Mouse (Mus musculus) heart, embryonic 14.5 days (tissue): ENCODE measurements around the gene Adgrg6. TPM values are rescaled to one million over a fixed set of nuclear protein-coding genes. Genes with fewer than 3 reads are reported as not detected.

Source experiments
- ATAC-seq: fragments of 200-750 bp; cut with Nextera tagmentation; 2 replicates; pipeline ENCODE4 v1.8.0; 2017; ENCODE audit warnings: low read depth, moderate TSS enrichment; ENCODE audit not compliant: insufficient number of reproducible peaks, insufficient read depth, low FRiP score
- H3K27ac ChIP-seq, 2 experiments: fragments of 200-500 bp in 1 of 2; fragments of 300-500 bp in 1 of 2; sonication (generic) in 1 of 2; replicated peaks in 1 of 2; 2 replicates each; pipeline ENCODE4 v1.5.1; 2012 to 2014; ENCODE audit warnings: low read depth in 2 of 2, low read length in 2 of 2, control low read depth in 1 of 2, mild to moderate bottlenecking in 1 of 2, mixed read lengths in 1 of 2; ENCODE audit not compliant: control insufficient read depth in 1 of 2, insufficient read depth in 1 of 2
- H3K27me3 ChIP-seq: fragments of 300-500 bp; sonication (generic); 2 replicates; pipeline ENCODE4 v1.6.1; 2014; ENCODE audit warnings: mild to moderate bottlenecking, low read length, control low read depth; ENCODE audit not compliant: control insufficient read depth, insufficient read depth
- H3K36me3 ChIP-seq: fragments of 300-500 bp; sonication (generic); 2 replicates; pipeline ENCODE4 v1.6.1; 2014; ENCODE audit warnings: mild to moderate bottlenecking, control low read depth, low read length, mixed read lengths; ENCODE audit not compliant: control insufficient read depth, insufficient read depth
- H3K4me1 ChIP-seq, 2 experiments: fragments of 200-500 bp in 1 of 2; fragments of 300-500 bp in 1 of 2; sonication (generic) in 1 of 2; 2 replicates each; pipeline ENCODE4 v1.6.1; 2012 to 2014; ENCODE audit warnings: low read length in 2 of 2, control low read depth in 1 of 2, mixed read lengths in 1 of 2; ENCODE audit not compliant: control insufficient read depth in 2 of 2, insufficient read depth in 2 of 2
- H3K4me2 ChIP-seq: fragments of 300-500 bp; sonication (generic); 2 replicates; pipeline ENCODE4 v1.6.1; 2014; ENCODE audit warnings: mild to moderate bottlenecking, low read length
- H3K4me3 ChIP-seq, 2 experiments: fragments of 200-500 bp in 1 of 2; fragments of 300-500 bp in 1 of 2; sonication (generic) in 1 of 2; 2 replicates each; pipeline ENCODE4 v1.5.1; 2012 to 2014; ENCODE audit warnings: low read length in 2 of 2, mild to moderate bottlenecking in 2 of 2, control low read depth in 1 of 2, low read depth in 1 of 2, moderate library complexity in 1 of 2; ENCODE audit not compliant: control insufficient read depth in 1 of 2, insufficient read depth in 1 of 2
- H3K9ac ChIP-seq: fragments of 300-500 bp; sonication (generic); 2 replicates; pipeline ENCODE4 v1.6.1; 2014; ENCODE audit warnings: mild to moderate bottlenecking, low read length
- H3K9me3 ChIP-seq: fragments of 300-500 bp; sonication (generic); 2 replicates; pipeline ENCODE4 v1.6.1; 2016; ENCODE audit warnings: low read length, control low read depth; ENCODE audit not compliant: control insufficient read depth
- WGBS: fragments of 180-500 bp; shearing (Covaris S2); extraction: QIAGEN DNeasy Blood & Tissue Kit; methylation state at CpG from one replicate; pipeline ENCODE4 v1.1.7; 2014; 5-methylcytosine and 5-hydroxymethylcytosine counted together
- polyA plus RNA-seq: library from polyadenylated mRNA; unstranded; fragments of >200 nt; fragmentation: Nextera tagmentation; extraction: Ambion mirVana; gene quantifications from 2 replicates; pipeline ENCODE4 v1.2.1, GENCODE M21; 2014

Gene Adgrg6
- polyA plus RNA-seq, 1 experiment from 2014 or later = 24.2 TPM

- no peaks in the 10 kb centered on the region for H3K27me3 ChIP-seq
- H3K4me1 ChIP-seq = peaks cover 0 to 2% of the 10 kb centered on the region in 2 experiments; a peak in 3 of 4 replicates
- ATAC-seq = no peak
- 52% methylated on average over 5 of the region's 5 CpGs for WGBS
- H3K4me3 ChIP-seq = no peak overlapping the region
- H3K9ac ChIP-seq = no peak overlapping the region
- H3K36me3 ChIP-seq = no peaks in the 10 kb centered on the region
- H3K4me2 ChIP-seq = no peak overlapping the region
- no peak overlapping the region for H3K27ac ChIP-seq
- H3K9me3 ChIP-seq = no peaks in the 10 kb centered on the region
Observed at GRCm38 (mm10) chr10:14471039-14471550, 74.4 kb downstream of the Adgrg6 start.

GRCm38 (mm10) chr10:14468623-14469022 lies 76.8 kb downstream of the Adgrg6 start:
- ATAC-seq = no peak

GRCm38 (mm10) chr10:14463796-14464511 lies 81.5 kb downstream of the Adgrg6 start:
- ATAC-seq = no peak
- 59% methylated on average over 4 of the region's 4 CpGs for WGBS
- Histone ChIP-seq H3K4me3 (no peak overlapping the region), H3K36me3 (no peaks in the 10 kb centered on the region), H3K9me3 (no peaks in the 10 kb centered on the region), H3K27ac (no peak overlapping the region), H3K4me1 (peaks cover 5 to 26% of the 10 kb centered on the region in 2 experiments), H3K9ac (no peak overlapping the region), H3K27me3 (no peaks in the 10 kb centered on the region), H3K4me2 (no peak overlapping the region)

More at GRCm38 (mm10) chr10:14468623-14469022, 76.8 kb downstream of the Adgrg6 start:
- no peak overlapping the region for H3K27ac ChIP-seq
- H3K4me3 ChIP-seq = no peak overlapping the region
- no peaks in the 10 kb centered on the region for H3K36me3 ChIP-seq
- whole genome bisulfite sequencing = 29% methylated on average over 10 of the region's 10 CpGs
- H3K27me3 ChIP-seq = no peaks in the 10 kb centered on the region
- H3K4me2 ChIP-seq = 0 out of 2 replicates have a peak overlapping the region, but pooled peaks have one; percentile 7
- peaks cover 0 to 9% of the 10 kb centered on the region in 2 experiments; a peak in 2 of 4 replicates for H3K4me1 ChIP-seq
- no peaks in the 10 kb centered on the region for H3K9me3 ChIP-seq
- H3K9ac ChIP-seq = no peak overlapping the region

- no peak for ATAC-seq
- 51% methylated on average over 4 of the region's 4 CpGs for WGBS
Observed at GRCm38 (mm10) chr10:14460933-14461514, 84.4 kb downstream of the Adgrg6 start.

GRCm38 (mm10) chr10:14460252-14460932 lies 85.1 kb downstream of the Adgrg6 start:
- 24% methylated on average over 5 of the region's 5 CpGs for WGBS
- Histone ChIP-seq H3K27ac (peak overlapping the region; percentile 60 to 64), H3K27me3 (no peaks in the 10 kb centered on the region), H3K9me3 (no peaks in the 10 kb centered on the region), H3K9ac (no peak overlapping the region), H3K4me3 (no peak overlapping the region), H3K4me1 (peaks cover 5 to 26% of the 10 kb centered on the region in 2 experiments), H3K36me3 (no peaks in the 10 kb centered on the region), H3K4me2 (no peak overlapping the region)
- ATAC-seq = peak; percentile 80

More at GRCm38 (mm10) chr10:14460933-14461514, 84.4 kb downstream of the Adgrg6 start:
- no peak overlapping the region for H3K9ac ChIP-seq
- H3K4me3 ChIP-seq = no peak overlapping the region
- H3K4me2 ChIP-seq = no peak overlapping the region
- peaks cover 5 to 26% of the 10 kb centered on the region in 2 experiments for H3K4me1 ChIP-seq
- H3K36me3 ChIP-seq = no peaks in the 10 kb centered on the region
- H3K9me3 ChIP-seq = no peaks in the 10 kb centered on the region
- no peaks in the 10 kb centered on the region for H3K27me3 ChIP-seq
- peak overlapping the region in 1 of 2 experiments; percentile 9; a peak in 1 of 4 replicates for H3K27ac ChIP-seq

- Histone ChIP-seq H3K27ac (peak overlapping the region; percentile 60 to 64), H3K36me3 (no peaks in the 10 kb centered on the region), H3K9ac (no peak overlapping the region), H3K4me2 (no peak overlapping the region), H3K4me1 (peaks cover 5 to 26% of the 10 kb centered on the region in 2 experiments), H3K9me3 (no peaks in the 10 kb centered on the region), H3K4me3 (no peak overlapping the region), H3K27me3 (no peaks in the 10 kb centered on the region)
- no peak for ATAC-seq
- WGBS = 58% methylated on average over 7 of the region's 7 CpGs
Observed at GRCm38 (mm10) chr10:14459819-14460218, 85.6 kb downstream of the Adgrg6 start.

GRCm38 (mm10) chr10:14459330-14459729 lies 86.1 kb downstream of the Adgrg6 start:
- Histone ChIP-seq H3K27me3 (no peaks in the 10 kb centered on the region), H3K27ac (peak overlapping the region; percentile 39 to 44; a peak in 1 of 4 replicates), H3K36me3 (no peaks in the 10 kb centered on the region), H3K4me2 (no peak overlapping the region), H3K9ac (no peak overlapping the region), H3K4me1 (peaks cover 5 to 24% of the 10 kb centered on the region in 2 experiments), H3K4me3 (no peak overlapping the region), H3K9me3 (no peaks in the 10 kb centered on the region)
- WGBS = 85% methylated on average over 10 of the region's 10 CpGs
- no peak for ATAC-seq
